Mouse (Mus musculus): ENCODE data around the gene Sardh. TPM values are rescaled to one million over a fixed set of nuclear protein-coding genes. Genes with fewer than 3 reads are reported as not detected.

Gene Sardh
- total and polyA plus RNA-seq, 3 experiments, result 0.13 TPM; not detected in 2

- Histone ChIP-seq H3K4me2 (ENCODE audit: insufficient read depth, low read depth, poor library complexity, severe bottlenecking) (no peak overlapping the region), H3K9me3 (replicated peaks; ENCODE audit: low read length) (no peaks in the 10 kb centered on the region), H3K79me2 (replicated peaks; ENCODE audit: control insufficient read depth, extremely low read depth, insufficient read depth, poor library complexity, severe bottlenecking) (no peaks in the 10 kb centered on the region), H3K4me1 (ENCODE audit: control insufficient read depth in 1 of 2, insufficient read depth in 2 of 2) (0 out of 4 replicates have a peak, but pooled peaks cover 0 to 4% of the 10 kb centered on the region in 2 experiments), H3K27me3 (replicated peaks) (peaks cover 40% of the 10 kb centered on the region), H3K36me3 (replicated peaks in 1 of 2; ENCODE audit: control insufficient read depth in 1 of 2, insufficient read depth in 1 of 2, low read length in 1 of 2) (no peaks in the 10 kb centered on the region), H3K4me3 (replicated peaks in 1 of 3; ENCODE audit: low read depth in 2 of 3, low read length in 2 of 3, poor library complexity in 1 of 3) (no peak overlapping the region), H3K9ac (ENCODE audit: insufficient read depth, low read depth) (no peak overlapping the region), H3K27ac (ENCODE audit: insufficient read depth, low read depth) (no peak overlapping the region)
- no peak for DNase-seq (ENCODE audit: extremely low read depth)
- in situ Hi-C loops (cut with MboI; ENCODE audit: low pct_ligation_motif_present, low pct_unique_long_range_greater_than_20kb, low sequenced_read_pairs) (no loop called here), dilution Hi-C loops (cut with MboI; ENCODE audit: extremely low pct_ligation_motif_present, extremely low pct_unique_long_range_greater_than_20kb, low sequenced_read_pairs) (no loop called here)
- TF ChIP-seq SIN3A (IDR thresholded peaks at IDR 0.05; ENCODE audit: low read length) (no peak), RAD21 (IDR thresholded peaks at IDR 0.05; ENCODE audit: low read depth, low read length) (no peak), PAX5 (IDR thresholded peaks at IDR 0.05; ENCODE audit: low read length) (no peak), RCOR1 (conservative IDR thresholded peaks at IDR 0.05; ENCODE audit: low read depth, low read length) (no peak), EP300 (IDR thresholded peaks at IDR 0.05; ENCODE audit: low read length) (no peak), ZC3H11A (IDR thresholded peaks at IDR 0.05; ENCODE audit: low read depth, low read length) (no peak), POLR2AphosphoS2 (IDR thresholded peaks at IDR 0.05; ENCODE audit: low read depth, low read length) (no peak), MEF2A (IDR thresholded peaks at IDR 0.05; ENCODE audit: borderline replicate concordance, low read depth, low read length) (no peak), UBTF (IDR thresholded peaks at IDR 0.05; ENCODE audit: low read depth, low read length) (no peak), TCF12 (IDR thresholded peaks at IDR 0.05; ENCODE audit: low read depth, low read length) (no peak), NRF1 (IDR thresholded peaks at IDR 0.05; ENCODE audit: low read depth, low read length) (no peak), MYC (IDR thresholded peaks at IDR 0.05; ENCODE audit: low read depth, low read length) (no peak), JUND (conservative IDR thresholded peaks at IDR 0.05; ENCODE audit: low read depth, low read length) (no peak), USF1 (IDR thresholded peaks at IDR 0.05; ENCODE audit: low read depth, low read length) (no peak), CTCF (conservative IDR thresholded peaks at IDR 0.05 in 1 of 2, IDR thresholded peaks at IDR 0.05 in 1 of 2; ENCODE audit: low read depth in 2 of 2, low read length in 2 of 2) (no peak), POLR2A (IDR thresholded peaks at IDR 0.05; ENCODE audit: low read depth, low read length) (no peak), ETS1 (conservative IDR thresholded peaks at IDR 0.05; ENCODE audit: low read depth, low read length) (no peak), USF2 (conservative IDR thresholded peaks at IDR 0.05; ENCODE audit: low read depth, low read length) (no peak), BHLHE40 (IDR thresholded peaks at IDR 0.05; ENCODE audit: low read depth, low read length) (no peak)
These were observed 37.4 kb downstream of the Sardh start for GRCm38 (mm10) chr2:27210676-27211210.

DNA sequence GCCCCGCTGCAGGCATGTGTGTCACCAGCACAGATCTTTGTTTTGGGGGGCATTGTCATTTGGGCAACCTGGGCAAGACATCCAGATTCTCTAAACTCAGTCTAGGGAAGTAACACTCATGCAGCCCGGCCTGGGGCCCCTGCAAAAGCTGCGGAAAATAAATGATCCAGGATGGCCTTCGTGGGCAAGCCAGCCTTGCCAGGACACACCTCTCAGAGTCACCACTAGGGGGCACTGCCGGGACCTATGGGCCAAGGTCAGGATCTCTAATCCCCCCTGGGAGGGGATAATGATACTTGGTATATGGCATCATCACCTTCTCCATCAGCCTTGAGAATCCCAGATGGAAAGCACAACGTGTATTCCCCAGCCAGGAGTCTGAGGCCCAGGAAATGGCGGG, 37.9 kb downstream of the Sardh start:
- 0 out of 4 replicates have a peak, but pooled peaks cover 0 to 4% of the 10 kb centered on the region in 2 experiments for H3K4me1 ChIP-seq (ENCODE audit: control insufficient read depth in 1 of 2, insufficient read depth in 2 of 2)
- no peaks in the 10 kb centered on the region for H3K36me3 ChIP-seq (replicated peaks in 1 of 2; ENCODE audit: control insufficient read depth in 1 of 2, insufficient read depth in 1 of 2, low read length in 1 of 2)
- H3K9me3 ChIP-seq (replicated peaks; ENCODE audit: low read length), result no peaks in the 10 kb centered on the region
- in situ Hi-C loops (cut with MboI; ENCODE audit: low pct_ligation_motif_present, low pct_unique_long_range_greater_than_20kb, low sequenced_read_pairs) (no loop called here), dilution Hi-C loops (cut with MboI; ENCODE audit: extremely low pct_ligation_motif_present, extremely low pct_unique_long_range_greater_than_20kb, low sequenced_read_pairs) (no loop called here)
- no peak overlapping the region for H3K4me3 ChIP-seq (replicated peaks in 1 of 3; ENCODE audit: low read depth in 2 of 3, low read length in 2 of 3, poor library complexity in 1 of 3)
- DNase-seq (ENCODE audit: extremely low read depth), result peak; percentile 52
- no peak overlapping the region for H3K9ac ChIP-seq (ENCODE audit: insufficient read depth, low read depth)
- no peaks in the 10 kb centered on the region for H3K79me2 ChIP-seq (replicated peaks; ENCODE audit: control insufficient read depth, extremely low read depth, insufficient read depth, poor library complexity, severe bottlenecking)
- no peak overlapping the region for H3K4me2 ChIP-seq (ENCODE audit: insufficient read depth, low read depth, poor library complexity, severe bottlenecking)
- H3K27me3 ChIP-seq (replicated peaks), result peaks cover 36% of the 10 kb centered on the region
- no peak overlapping the region for H3K27ac ChIP-seq (ENCODE audit: insufficient read depth, low read depth)
- TF ChIP-seq USF2 (conservative IDR thresholded peaks at IDR 0.05; ENCODE audit: low read depth, low read length), result no peak
- TF ChIP-seq UBTF (IDR thresholded peaks at IDR 0.05; ENCODE audit: low read depth, low read length), result no peak
- no peak for TF ChIP-seq ZC3H11A (IDR thresholded peaks at IDR 0.05; ENCODE audit: low read depth, low read length)
- TF ChIP-seq MAZ (IDR thresholded peaks at IDR 0.05; ENCODE audit: low read depth, low read length), result no peak
- no peak for TF ChIP-seq ZMIZ1 (IDR thresholded peaks at IDR 0.05; ENCODE audit: low read depth, low read length)
- TF ChIP-seq CHD1 (IDR thresholded peaks at IDR 0.05; ENCODE audit: low read depth, low read length), result no peak
- no peak for TF ChIP-seq EP300 (IDR thresholded peaks at IDR 0.05; ENCODE audit: low read length)
- peak; percentile 41 for TF ChIP-seq RAD21 (IDR thresholded peaks at IDR 0.05; ENCODE audit: low read depth, low read length)
- TF ChIP-seq CTCF (conservative IDR thresholded peaks at IDR 0.05 in 1 of 2, IDR thresholded peaks at IDR 0.05 in 1 of 2; ENCODE audit: low read depth in 2 of 2, low read length in 2 of 2), result peak; percentile 70
- TF ChIP-seq TBP (conservative IDR thresholded peaks at IDR 0.05; ENCODE audit: low read depth, low read length), result no peak
- TF ChIP-seq SMC3 (IDR thresholded peaks at IDR 0.05; ENCODE audit: low read depth, low read length), result peak; percentile 70
- no peak for TF ChIP-seq ELF1 (IDR thresholded peaks at IDR 0.05; ENCODE audit: low read depth, low read length)
- no peak for TF ChIP-seq USF1 (IDR thresholded peaks at IDR 0.05; ENCODE audit: low read depth, low read length)
